Mouse (Mus musculus) frontal cortex, postnatal 10 days (tissue): ENCODE measurements around the gene Mn1.
A peak's percentile ranks its signal among the peaks of the same experiment; 100 is the strongest.

Source experiments
- DNase-seq, 2 experiments: peaks; one replicate each; pipeline ENCODE4 v3.0.0; 2022; ENCODE audit warnings: low spot score in 2 of 2, mixed read lengths in 1 of 2

The Mn1 gene

DNA sequence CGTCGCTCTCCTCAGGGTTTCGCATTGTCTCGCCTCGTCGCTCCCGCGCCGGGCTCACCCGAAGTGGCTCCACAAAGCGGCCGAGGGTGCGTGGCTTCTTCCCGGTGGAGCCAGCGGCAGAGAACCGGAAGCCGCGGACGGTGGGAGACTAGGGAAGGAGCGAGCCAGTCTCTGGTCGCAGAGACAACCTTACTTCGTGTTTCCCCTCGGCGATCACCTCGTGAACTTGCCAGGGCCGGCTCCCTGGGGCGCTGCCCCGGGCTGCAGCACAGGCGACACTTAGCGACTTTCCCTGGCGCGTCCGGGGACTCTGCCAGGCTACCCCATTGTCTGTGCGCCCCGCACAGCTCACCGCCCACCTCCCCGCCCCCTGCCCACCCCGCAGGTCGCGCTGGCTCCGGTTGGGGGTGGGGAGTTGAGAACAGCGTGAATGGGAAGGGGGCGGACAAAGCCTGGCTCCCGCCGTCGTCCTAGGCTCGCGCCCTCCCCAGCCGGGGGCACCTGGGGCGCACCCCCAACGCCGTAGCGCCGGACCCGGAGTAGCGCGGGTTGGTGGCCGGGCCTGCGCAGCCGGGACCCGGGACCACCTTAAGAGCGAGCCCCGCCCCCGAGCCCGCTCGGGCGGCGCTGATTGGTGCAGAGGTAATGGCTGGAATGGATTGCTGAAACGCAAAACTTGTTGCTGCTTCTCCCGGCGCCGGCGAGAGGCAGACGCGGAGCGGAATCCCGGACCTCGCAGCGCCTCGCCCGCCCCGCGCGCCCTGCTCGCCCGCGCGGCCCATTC is at the start of gene Mn1:
Gene Mn1, plus strand, starts transcription at position 772 of the 784 bp plus-strand sequence.
- DNase-seq = peak; percentile 89 to 93

DNA sequence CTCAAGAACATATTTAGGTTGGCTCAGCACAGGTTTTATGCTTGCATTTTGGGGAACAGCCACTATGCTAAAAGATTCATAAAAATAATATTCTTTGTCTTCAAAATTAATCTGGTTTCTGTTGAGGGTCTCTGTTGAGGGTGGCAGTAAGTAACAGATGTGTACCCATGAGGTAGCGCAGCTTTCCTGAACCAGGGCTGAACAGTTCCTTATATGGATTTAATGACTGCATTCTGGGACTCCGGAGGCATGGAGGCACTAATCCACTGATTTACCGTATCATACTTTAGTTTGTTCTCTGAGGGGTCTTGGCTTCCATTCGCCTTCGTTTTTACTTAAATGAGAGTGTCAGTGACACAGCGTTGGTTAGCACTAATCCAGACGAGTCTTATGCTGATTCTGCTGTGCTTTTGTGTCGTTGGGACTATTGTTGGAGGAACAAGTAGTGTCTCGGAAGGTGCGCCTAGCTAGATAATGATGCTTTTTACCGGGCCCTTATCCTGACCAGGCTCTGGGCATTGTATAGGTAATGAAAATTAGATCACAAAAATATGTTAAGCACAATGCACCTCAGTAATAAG is 49.1 kb upstream of the Mn1 start:
- no peak for DNase-seq

DNA sequence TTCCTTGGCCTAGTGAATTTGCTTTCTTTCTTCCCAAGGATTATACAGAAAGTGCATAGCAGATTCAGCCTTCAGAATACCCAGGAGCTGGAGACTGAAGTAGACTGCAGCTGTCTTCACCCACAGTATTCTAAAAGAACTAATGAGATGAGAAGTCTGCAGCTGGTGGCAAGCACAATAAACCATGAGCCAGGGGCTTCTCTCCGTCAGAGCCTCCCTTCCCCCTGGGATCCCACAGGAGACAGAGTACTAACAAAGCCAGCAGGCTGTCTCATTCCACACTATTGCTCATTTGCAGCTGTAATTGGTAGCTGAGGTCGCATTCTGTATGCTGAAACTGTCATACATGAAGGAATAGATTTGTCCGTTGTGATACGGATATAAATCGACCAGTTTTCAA is 48.6 kb upstream of the Mn1 start:
- DNase-seq = no peak

DNA sequence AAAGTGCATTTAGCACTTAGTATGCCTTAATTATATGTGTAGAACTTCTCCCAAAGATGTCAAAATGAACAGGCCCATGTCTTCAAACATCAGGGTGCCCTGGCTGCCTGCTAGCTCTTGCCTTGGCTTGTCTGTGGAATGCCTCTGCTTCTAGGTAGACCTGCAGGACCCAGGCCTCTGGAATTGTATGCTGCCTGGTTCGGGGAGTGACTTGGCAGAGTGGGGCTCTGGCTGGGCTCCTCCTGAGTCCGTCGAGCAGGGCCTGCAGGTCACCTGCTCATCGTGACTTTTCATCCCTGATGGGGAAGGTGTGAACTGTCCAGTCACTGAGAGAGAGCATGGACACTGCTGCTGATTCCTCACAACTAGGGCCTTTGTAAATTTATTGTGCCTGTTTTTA is 41.5 kb upstream of the Mn1 start:
- DNase-seq = no peak

DNA sequence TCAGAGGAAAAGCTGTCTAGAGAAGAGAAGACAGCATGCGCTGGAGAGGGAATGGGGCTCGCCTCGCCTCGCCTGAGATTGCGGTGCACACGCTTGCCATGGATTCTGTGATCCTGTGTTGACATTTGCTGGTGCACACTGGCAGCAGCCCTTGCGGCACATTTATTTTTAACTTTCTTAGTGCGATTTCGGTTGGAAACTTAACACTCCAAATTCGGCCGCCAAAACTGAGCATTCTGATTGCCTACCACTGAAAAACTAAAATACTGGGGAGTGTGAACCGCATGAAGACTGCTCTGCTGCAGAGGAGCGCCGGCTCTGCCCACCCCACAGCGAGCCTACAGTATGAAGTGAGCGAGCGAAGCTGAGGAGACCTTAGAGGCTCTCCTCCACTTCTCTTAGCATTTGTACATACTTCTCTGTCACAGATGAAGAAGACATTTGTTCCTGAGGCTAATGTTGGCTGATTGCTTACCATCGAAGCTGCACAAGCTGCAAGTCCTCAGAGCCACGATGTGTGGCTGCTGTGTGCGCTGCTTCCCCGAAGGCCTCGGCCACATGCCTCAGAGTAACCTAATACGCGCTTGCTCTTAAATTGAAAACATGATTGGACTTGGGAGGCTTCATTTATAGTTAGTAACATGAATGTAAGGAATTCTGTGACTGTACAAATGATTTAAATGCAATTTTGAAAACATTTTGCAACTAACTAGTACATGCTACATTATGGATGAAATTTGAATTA is 40.7 kb upstream of the Mn1 start:
- no peak for DNase-seq

DNA sequence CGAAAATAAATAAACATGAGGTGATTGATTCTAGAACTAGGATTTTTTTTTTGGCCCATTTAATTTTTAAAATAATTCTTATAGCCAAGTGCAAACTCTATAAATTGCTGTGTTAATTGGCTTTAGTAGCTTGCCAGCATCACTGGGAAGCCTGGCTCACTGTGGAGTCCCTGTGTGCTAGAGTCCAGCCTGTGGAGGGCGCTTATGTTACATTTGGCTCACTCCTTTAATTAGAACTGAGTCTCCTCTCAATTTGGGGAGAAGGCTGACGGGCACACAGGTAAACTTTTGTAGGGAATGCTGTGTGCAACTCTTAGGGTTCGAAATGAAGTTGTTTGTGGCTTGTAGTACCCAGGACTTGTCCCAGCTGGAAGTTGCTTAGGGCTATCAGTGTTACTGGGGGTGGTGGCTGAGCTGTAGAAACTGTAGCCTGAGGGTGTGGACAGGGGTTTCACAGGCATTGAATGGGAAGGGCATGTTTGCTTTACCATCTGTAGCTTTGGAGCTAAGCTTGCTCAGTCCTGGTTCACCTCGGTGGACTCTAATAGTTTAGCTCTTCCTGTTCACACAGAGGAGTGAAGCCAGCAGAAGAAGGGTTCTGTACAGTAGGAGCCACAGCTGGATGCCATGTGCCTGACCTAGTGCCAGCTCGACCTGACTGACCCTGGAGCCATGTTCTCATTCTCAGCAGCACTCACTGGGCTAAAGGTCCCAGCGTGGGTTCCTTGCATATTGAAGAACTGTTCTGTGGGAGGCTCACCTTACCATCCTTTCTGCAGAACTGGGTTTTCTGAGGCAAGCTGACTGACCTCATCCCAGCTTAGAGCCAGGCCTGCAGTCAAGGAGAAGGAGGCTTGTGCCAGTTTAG is 38.8 kb upstream of the Mn1 start:
- no peak for DNase-seq

GRCm38 (mm10) chr5:111383335-111383734 is 33.8 kb upstream of the Mn1 start:
- DNase-seq = no peak

DNA sequence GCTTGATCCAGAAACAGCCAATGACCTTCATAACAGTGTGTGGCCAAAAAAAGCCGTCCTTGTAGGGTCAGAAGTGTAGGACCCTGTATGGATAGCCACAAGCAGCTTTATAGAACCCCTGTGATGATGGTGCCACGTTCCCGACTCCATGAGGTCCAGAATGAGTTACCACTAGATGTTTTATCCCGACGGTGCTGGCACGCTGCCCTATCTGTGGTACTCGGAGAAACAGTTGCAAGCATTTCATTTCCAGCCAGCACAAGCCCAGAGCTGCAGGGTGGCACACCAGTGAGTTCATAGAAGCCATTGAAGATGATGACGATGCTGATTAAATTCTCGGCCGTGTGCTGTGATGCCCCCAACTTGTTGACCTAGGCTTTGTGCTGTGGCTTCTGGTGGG is 26.3 kb upstream of the Mn1 start:
- DNase-seq = no peak

GRCm38 (mm10) chr5:111391485-111391884 is 25.7 kb upstream of the Mn1 start:
- DNase-seq = no peak

- peak in 1 of 2 experiments; percentile 54 for DNase-seq
Measured at GRCm38 (mm10) chr5:111393346-111394197, 23.6 kb upstream of the Mn1 start.

DNA sequence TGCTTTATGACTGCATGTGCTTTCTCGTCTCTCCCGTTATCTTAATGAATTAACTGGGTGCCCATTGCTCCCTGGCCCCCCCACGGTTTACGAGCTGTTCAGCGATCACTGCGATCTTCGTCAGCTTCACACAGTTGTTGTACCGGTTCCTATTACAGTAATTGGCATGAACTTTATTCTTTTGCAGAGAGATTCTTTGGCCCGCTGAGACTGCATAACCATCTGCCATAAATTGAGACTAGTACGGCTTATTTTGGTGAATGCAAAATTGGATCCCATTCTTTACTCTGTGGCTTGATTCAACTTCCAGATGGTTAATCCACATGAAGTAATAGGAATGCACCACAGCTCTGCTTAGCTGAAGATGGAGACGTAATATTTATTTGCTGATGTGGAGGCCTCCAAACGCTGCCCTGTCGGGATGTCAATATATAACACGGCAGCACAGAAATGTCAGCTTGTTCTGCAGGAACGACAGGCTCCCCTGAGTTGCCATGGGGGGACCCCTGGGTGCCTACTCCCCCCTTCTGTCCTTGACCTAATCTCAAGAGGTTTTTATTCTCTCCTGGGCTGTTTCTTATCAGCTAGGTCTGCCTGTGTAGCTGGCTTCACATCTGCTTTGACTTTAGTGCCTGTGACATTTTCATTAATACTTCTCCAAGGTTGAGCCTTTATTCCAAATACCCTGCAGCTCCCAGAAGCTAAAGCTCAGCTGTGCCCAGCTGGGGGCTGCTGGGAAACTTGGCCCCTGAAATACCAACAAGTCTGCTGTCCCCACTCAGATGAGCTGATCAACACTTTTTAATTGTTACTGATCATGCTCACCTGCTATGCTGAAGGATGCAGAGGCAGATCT is 22.7 kb upstream of the Mn1 start:
- DNase-seq = no peak

- no peak for DNase-seq
Measured at GRCm38 (mm10) chr5:111395771-111396170, 21.4 kb upstream of the Mn1 start.

- no peak for DNase-seq
Measured at GRCm38 (mm10) chr5:111396199-111396598, 21.0 kb upstream of the Mn1 start.

DNA sequence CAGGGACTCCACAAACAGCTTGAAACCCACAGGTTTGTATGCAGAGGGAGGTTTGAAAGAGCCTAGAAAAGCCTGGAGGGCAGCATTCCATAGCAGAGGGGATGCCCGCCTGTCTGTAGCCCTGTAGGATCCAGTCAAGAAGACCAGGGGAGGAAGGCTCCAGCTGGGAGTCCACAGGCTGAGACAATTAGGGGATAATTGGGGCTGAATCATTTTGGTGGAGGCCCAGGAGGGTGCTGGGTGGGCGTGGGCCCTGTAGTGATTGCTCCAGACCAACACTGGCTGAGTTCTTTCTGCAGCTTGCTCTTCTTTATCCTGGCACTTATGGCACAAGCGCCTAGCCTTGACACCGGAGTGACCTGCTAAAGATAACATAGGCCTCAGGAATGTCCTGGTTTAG is 18.7 kb upstream of the Mn1 start:
- DNase-seq = no peak

DNA sequence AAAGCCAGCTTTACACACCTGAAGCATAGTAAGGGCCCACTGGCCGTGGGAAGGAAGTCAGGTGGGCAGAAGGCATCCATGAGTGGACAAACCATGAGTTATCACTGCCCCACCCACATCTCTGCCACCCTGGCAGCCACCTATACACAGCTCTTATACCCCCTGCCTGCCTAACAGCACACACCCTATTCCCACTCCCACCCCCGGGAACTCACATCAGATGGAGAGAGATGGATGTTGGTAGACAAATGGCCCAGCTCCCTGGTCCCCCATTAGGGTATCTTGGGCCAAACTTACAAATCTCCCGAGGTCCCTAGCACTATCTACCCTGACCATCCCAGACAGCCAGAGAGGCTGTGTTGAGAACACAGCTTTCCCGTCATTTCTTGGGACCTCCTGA is 17.9 kb upstream of the Mn1 start:
- DNase-seq = no peak

GRCm38 (mm10) chr5:111401879-111402650 is 15.1 kb upstream of the Mn1 start:
- no peak for DNase-seq

DNA sequence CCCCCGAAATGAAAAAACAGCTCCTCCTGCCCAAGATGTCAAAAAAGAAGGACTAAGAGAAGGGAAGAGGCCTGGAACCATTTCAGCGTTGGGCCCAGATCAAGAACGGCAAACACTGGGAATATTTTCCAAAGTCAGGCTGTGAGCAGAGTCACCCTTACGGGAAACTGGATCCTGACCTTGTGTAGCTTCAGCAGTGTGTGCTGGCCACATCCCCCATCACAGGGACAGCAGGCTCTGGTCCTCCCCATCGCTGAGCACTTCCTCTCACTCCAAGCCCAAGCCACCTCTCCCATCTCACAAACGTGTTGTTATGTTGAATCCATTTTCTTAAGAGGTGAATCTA is 14.5 kb upstream of the Mn1 start:
- no peak for DNase-seq

DNA sequence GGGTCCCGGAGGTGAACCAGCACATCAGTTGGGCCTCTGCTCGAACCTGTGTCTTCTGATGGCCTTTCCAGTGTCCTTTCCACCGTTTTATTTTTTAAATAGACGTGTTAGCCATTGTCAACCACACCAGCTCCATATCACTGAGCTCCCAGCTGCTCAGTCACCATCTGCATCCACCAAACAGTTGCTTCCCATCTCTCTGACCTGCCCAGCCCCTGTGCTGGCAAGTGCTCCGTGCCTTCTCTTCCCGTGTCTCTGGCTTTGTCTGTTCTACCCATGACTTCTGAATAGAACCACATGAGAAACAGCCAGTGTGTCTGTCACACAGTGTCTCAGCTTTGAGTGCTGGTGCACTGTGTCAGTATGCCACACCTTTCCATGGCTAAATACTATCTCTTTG is 12.4 kb upstream of the Mn1 start:
- no peak for DNase-seq

DNA sequence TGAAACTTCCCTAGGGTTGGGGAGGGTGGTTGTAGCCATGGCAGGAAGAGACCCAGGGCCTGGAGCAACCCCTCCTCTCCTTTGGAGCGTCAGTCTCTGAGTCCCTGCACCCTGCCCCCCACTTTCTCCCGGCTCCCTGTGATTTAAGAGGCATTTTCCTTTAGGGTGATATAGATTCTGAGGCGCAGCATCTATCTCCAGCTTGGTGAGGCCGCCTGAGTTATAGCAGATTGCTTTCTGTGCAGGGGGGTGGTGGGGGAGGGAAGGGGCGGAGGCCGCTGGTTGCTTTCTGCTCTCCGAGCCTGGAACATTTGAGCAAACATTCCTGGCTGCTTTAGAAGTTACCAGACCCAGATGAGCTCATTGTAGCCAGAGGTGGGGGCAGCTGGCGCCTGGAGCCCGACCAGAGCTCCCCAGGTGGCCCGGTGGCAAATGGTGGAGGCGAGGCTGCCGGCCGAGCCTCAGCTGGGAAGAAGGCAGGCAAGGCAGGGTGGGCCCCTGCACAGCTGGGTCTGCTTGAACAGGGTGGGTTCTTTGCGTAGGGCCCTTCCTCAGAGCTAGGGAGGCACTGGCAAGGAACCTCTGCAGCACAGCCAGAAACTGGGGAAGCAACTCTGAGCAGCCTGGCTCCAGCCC is 8.6 kb upstream of the Mn1 start:
- no peak for DNase-seq
